In genomic region chr17:50630992-50631391, GRCm38 (mm10) we compare ENCODE assay signal across 7 mouse cellular contexts.
A peak's percentile ranks its signal among the peaks of the same experiment; 100 is the strongest.
DNase-seq lines count a peak whose midpoint lies in the region; ATAC-seq and TF ChIP-seq lines count a peak whose summit lies in the region.
"Not testable (repeated sequence)": the region's sequence is repeated elsewhere in the genome, so short reads cannot be mapped to it uniquely, and the experiment has no call there.

No protein-coding gene starts in this region.

- DNase-seq in CD4-positive helper T cell, adult 2 months (ENCODE audit: low read depth, low spot score), result peak; percentile 46
- peak; percentile 33 for DNase-seq in induced T-regulatory cell, adult 2 months (ENCODE audit: low read depth)
- not testable (repeated sequence) for DNase-seq in layer of hippocampus, adult 2 months (ENCODE audit: low spot score in 2 of 2)
- peak; percentile 61 for DNase-seq in naive thymus-derived CD4-positive, alpha-beta T cell, adult 2 months (ENCODE audit: low read depth)
- DNase-seq in splenic B cell, adult 2 months (ENCODE audit: low read depth, low spot score), result peak; percentile 53

- not testable (repeated sequence) for H3K4me3 ChIP-seq in layer of hippocampus, adult 2 months

- H3K27ac ChIP-seq in layer of hippocampus, adult 2 months, result peak overlapping the region; percentile 76; the same call in 1 of the 2 replicates

- not testable (repeated sequence) for H3K36me3 ChIP-seq in splenic B cell, adult 2 months (ENCODE audit: control insufficient read depth, insufficient read depth, low read length, poor library complexity, severe bottlenecking)

- TF ChIP-seq CTCF in layer of hippocampus, adult 2 months (conservative IDR thresholded peaks at IDR 0.05), result not testable (repeated sequence)

- H3K27me3 ChIP-seq in splenic B cell, adult 2 months (ENCODE audit: control insufficient read depth, insufficient read depth, low read length, poor library complexity, severe bottlenecking), result not testable (repeated sequence)

- peak; percentile 37 for ATAC-seq in CD4-positive, CD25-positive, alpha-beta regulatory T cell, adult 4 months
- 0 out of 2 replicates have a peak, but pooled peaks have one; percentile 30 for ATAC-seq in granulocyte monocyte progenitor cell, adult 5-6 weeks (replicated peaks; ENCODE audit: poor library complexity, severe bottlenecking)
